Mouse (Mus musculus): ENCODE measurements at regions not wholly inside any gene's neighbourhood (a gene's known extent, or its start where the extent isn't known, plus 50 kb on each side); places are given as distances from the start of the nearest gene placed in this dataset.

DNA sequence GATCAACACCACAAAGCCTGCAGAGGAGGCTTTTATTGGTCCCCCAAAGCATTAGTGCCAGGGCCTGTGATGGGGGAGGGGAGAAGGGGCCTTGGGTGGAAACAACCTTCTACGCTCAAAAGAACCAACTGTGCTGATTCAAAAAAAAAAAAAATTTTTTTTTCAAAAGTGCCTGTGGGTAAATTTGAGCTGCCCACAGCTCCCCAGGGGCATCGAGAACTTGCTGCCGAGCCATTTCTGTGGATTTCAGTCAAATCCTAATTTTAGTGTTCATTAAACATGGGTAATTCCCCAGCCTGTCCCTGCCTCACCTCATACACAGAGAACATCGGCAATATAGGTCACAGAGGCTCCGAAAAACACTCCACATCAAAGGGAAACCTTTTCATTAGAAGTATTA, 161.2 kb upstream of the Dynlrb2 start:
- H3K4me1 ChIP-seq (replicated peaks; ENCODE audit: control insufficient read depth, insufficient read depth, low read length): no peaks in the 10 kb centered on the region
- no peak overlapping the region for H3K4me2 ChIP-seq (replicated peaks; ENCODE audit: low read depth)
- no peaks in the 10 kb centered on the region for H3K27me3 ChIP-seq (replicated peaks; ENCODE audit: control insufficient read depth, insufficient read depth, low read length)
- ATAC-seq: no peak
- 87% methylated on average over 5 of the region's 5 CpGs for WGBS
- no peaks in the 10 kb centered on the region for H3K9me3 ChIP-seq (ENCODE audit: control insufficient read depth)
- no peak overlapping the region for H3K4me3 ChIP-seq (ENCODE audit: low read depth, low read length)
- no peak for TF ChIP-seq CTCF (IDR thresholded peaks at IDR 0.05; ENCODE audit: low read depth)
- no peaks in the 10 kb centered on the region for H3K36me3 ChIP-seq (ENCODE audit: control insufficient read depth, insufficient read depth)
- no peak overlapping the region for H3K9ac ChIP-seq (ENCODE audit: low read depth, low read length)
- no peak overlapping the region for H3K27ac ChIP-seq (ENCODE audit: low read depth, low read length)

DNA sequence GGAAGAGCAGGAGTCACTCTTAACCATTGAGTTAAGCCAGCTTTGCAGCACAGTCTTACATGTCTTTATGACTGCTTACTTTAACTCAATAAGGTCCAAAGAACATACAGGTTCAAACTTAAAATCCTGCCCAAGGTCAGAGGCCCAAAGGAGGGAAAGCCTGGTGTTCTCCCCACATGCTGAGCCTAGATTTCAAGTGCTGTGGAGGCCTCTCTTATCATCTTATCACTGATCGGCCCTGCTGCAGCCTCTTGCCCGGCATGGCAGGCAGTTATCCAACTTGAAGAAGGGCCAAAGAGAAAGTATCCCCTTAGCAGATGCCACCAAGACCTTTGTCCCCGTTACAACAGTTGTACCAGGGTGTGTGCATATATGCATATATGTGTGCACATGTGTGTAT, 170.0 kb upstream of the Dynlrb2 start:
- H3K36me3 ChIP-seq (ENCODE audit: control insufficient read depth, insufficient read depth): no peaks in the 10 kb centered on the region
- H3K27ac ChIP-seq (ENCODE audit: low read depth, low read length): no peak overlapping the region
- no peaks in the 10 kb centered on the region for H3K27me3 ChIP-seq (replicated peaks; ENCODE audit: control insufficient read depth, insufficient read depth, low read length)
- 34% methylated on average over 3 of the region's 3 CpGs for WGBS
- no peak overlapping the region for H3K9ac ChIP-seq (ENCODE audit: low read depth, low read length)
- no peaks in the 10 kb centered on the region for H3K9me3 ChIP-seq (ENCODE audit: control insufficient read depth)
- no peak overlapping the region for H3K4me2 ChIP-seq (replicated peaks; ENCODE audit: low read depth)
- peaks cover 8% of the 10 kb centered on the region; the same call in 1 of the 2 replicates for H3K4me1 ChIP-seq (replicated peaks; ENCODE audit: control insufficient read depth, insufficient read depth, low read length)
- peak; percentile 45 for ATAC-seq
- no peak overlapping the region for H3K4me3 ChIP-seq (ENCODE audit: low read depth, low read length)
- TF ChIP-seq CTCF (IDR thresholded peaks at IDR 0.05; ENCODE audit: low read depth): no peak

DNA sequence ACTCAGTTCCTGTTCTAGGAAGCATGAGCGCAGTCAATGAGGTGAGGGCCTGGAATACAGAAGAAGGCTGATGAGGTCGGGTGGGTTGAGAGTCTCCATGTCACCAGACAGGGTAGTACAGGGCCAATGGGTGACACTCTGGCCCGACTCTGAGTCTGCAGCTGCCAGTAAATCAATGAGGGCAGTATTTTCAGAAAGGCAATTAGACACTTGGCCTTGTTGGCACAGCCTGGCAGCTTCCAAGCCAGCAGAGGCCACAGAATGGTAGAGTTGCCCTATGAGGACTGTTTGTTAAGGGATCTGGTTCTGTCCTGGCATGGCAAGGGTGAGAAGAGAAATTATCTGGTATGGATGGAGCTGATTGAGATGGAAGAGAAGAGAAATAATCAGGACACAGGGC, 170.7 kb upstream of the Dynlrb2 start:
- 87% methylated on average over 3 of the region's 3 CpGs for WGBS
- Histone ChIP-seq H3K9ac (ENCODE audit: low read depth, low read length) (no peak overlapping the region), H3K27ac (ENCODE audit: low read depth, low read length) (no peak overlapping the region), H3K4me2 (replicated peaks; ENCODE audit: low read depth) (no peak overlapping the region), H3K4me1 (replicated peaks; ENCODE audit: control insufficient read depth, insufficient read depth, low read length) (peaks cover 8% of the 10 kb centered on the region; the same call in 1 of the 2 replicates), H3K4me3 (ENCODE audit: low read depth, low read length) (no peak overlapping the region), H3K27me3 (replicated peaks; ENCODE audit: control insufficient read depth, insufficient read depth, low read length) (no peaks in the 10 kb centered on the region), H3K36me3 (ENCODE audit: control insufficient read depth, insufficient read depth) (no peaks in the 10 kb centered on the region), H3K9me3 (ENCODE audit: control insufficient read depth) (no peaks in the 10 kb centered on the region)
- no peak for TF ChIP-seq CTCF (IDR thresholded peaks at IDR 0.05; ENCODE audit: low read depth)
- ATAC-seq: no peak

DNA sequence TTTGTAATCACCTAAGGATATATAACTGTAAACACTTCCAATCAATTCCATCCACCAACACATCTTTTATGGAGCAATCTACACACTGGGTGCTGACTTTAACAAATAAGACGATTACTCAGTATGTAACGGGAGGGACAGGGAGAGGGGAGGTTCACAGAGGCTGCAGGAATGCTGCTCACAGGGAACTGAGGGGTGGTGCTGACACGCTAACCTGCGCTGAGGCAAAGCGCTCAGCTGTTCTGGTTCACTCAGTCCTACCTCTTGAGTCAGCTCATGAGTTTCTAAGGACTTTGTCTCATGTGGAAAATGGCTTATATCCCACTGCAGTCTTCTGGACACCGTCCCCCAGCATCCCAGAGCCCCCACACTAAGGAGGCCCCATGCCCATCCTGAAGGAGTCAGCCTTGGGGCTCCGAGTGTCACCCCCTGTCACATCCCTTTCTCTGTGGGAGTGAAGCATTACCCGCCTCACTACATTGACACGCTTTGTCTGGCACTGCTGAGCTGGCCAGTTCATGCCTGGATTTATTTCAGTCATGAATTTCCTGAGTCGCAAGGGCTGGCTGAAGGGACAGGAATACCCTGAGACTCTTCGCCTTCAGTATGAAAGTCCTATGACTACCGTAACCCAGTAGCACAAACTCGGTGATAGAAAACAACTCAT, 184.6 kb upstream of the Dynlrb2 start:
- H3K4me3 ChIP-seq (ENCODE audit: low read depth, low read length): no peak overlapping the region
- no peaks in the 10 kb centered on the region for H3K9me3 ChIP-seq (ENCODE audit: control insufficient read depth)
- no peaks in the 10 kb centered on the region for H3K4me1 ChIP-seq (replicated peaks; ENCODE audit: control insufficient read depth, insufficient read depth, low read length)
- no peaks in the 10 kb centered on the region for H3K27me3 ChIP-seq (replicated peaks; ENCODE audit: control insufficient read depth, insufficient read depth, low read length)
- 87% methylated on average over 13 of the region's 13 CpGs for WGBS
- H3K9ac ChIP-seq (ENCODE audit: low read depth, low read length): no peak overlapping the region
- H3K4me2 ChIP-seq (replicated peaks; ENCODE audit: low read depth): no peak overlapping the region
- no peak overlapping the region for H3K27ac ChIP-seq (ENCODE audit: low read depth, low read length)
- no peak for ATAC-seq
- no peak for TF ChIP-seq CTCF (IDR thresholded peaks at IDR 0.05; ENCODE audit: low read depth)
- no peaks in the 10 kb centered on the region for H3K36me3 ChIP-seq (ENCODE audit: control insufficient read depth, insufficient read depth)

DNA sequence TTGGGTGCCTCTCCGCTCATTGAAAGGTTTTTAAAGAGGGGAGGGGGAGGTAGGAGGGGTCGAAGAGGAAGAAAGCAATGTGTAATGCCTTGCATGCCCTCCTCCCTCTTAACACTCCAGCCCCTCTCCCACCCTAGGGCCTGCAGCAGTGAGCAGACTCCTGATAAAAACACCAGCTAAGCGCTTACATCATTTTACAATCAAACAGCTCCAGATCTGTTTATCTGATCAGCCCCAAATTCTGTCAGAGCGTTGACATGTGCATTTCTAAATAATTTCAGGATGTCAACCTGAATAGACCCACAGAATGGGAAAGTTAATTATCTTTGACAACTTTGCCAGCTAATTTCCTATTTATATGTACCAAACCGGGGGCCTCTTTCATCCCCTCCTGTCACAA, 189.4 kb upstream of the Dynlrb2 start:
- Histone ChIP-seq H3K27me3 (replicated peaks; ENCODE audit: control insufficient read depth, insufficient read depth, low read length) (no peaks in the 10 kb centered on the region), H3K4me3 (ENCODE audit: low read depth, low read length) (no peak overlapping the region), H3K9ac (ENCODE audit: low read depth, low read length) (no peak overlapping the region), H3K36me3 (ENCODE audit: control insufficient read depth, insufficient read depth) (no peaks in the 10 kb centered on the region), H3K27ac (ENCODE audit: low read depth, low read length) (no peak overlapping the region), H3K4me2 (replicated peaks; ENCODE audit: low read depth) (no peak overlapping the region), H3K9me3 (ENCODE audit: control insufficient read depth) (no peaks in the 10 kb centered on the region), H3K4me1 (replicated peaks; ENCODE audit: control insufficient read depth, insufficient read depth, low read length) (no peaks in the 10 kb centered on the region)
- TF ChIP-seq CTCF (IDR thresholded peaks at IDR 0.05; ENCODE audit: low read depth): no peak
- no peak for ATAC-seq
- WGBS: 55% methylated on average over 5 of the region's 5 CpGs

DNA sequence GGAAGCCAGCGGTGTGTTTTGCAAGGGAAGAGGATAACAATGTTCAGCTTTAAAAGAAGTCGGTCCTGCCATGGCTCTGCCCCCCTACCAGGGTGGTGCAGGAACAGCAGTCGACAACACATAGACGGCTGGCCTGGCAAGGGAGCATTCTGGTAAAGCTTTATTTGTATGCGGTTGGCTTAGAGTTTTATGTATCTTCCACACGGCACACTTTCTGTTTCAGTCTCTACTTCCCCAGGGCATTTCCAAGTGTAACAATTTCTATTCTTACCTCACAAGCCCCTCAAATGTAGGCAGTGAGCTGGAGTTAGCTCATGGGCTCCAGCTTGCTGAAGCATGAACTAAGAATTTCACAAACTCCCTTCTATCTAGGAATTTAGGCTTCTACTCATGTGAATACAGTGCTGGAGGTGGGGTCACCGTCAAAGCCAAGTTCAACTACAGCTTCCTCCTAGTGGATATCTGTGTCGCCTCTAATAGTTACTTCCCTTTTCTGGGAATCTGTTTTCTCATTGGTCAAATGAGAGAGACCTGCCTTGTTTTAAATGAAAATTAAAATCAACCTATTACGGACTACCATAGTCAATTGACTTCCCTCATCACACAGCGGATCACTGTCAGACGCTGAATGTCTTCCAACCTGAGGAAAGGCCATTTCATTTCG, 190.2 kb upstream of the Dynlrb2 start:
- no peak for ATAC-seq
- H3K27me3 ChIP-seq (replicated peaks; ENCODE audit: control insufficient read depth, insufficient read depth, low read length): no peaks in the 10 kb centered on the region
- H3K9me3 ChIP-seq (ENCODE audit: control insufficient read depth): no peaks in the 10 kb centered on the region
- no peak overlapping the region for H3K9ac ChIP-seq (ENCODE audit: low read depth, low read length)
- 91% methylated on average over 12 of the region's 12 CpGs for WGBS
- H3K4me2 ChIP-seq (replicated peaks; ENCODE audit: low read depth): no peak overlapping the region
- H3K36me3 ChIP-seq (ENCODE audit: control insufficient read depth, insufficient read depth): no peaks in the 10 kb centered on the region
- H3K27ac ChIP-seq (ENCODE audit: low read depth, low read length): no peak overlapping the region
- H3K4me3 ChIP-seq (ENCODE audit: low read depth, low read length): no peak overlapping the region
- no peaks in the 10 kb centered on the region for H3K4me1 ChIP-seq (replicated peaks; ENCODE audit: control insufficient read depth, insufficient read depth, low read length)
- no peak for TF ChIP-seq CTCF (IDR thresholded peaks at IDR 0.05; ENCODE audit: low read depth)

Measured in intestine, postnatal 0 days (tissue).